Mouse (Mus musculus): Measurements from ENCODE around the gene Erfe. TPM values are rescaled to one million over a fixed set of nuclear protein-coding genes. Genes with fewer than 3 reads are reported as not detected.
A peak's percentile ranks its signal among the peaks of the same experiment; 100 is the strongest.

Erfe gene
- polyA plus RNA-seq, 1 experiment from 2014 or later = 0.47 TPM

GRCm38 (mm10) chr1:91367295-91367694 lies 1.1 kb downstream of the Erfe start:
- no peak for DNase-seq (ENCODE audit: low spot score)
- Histone ChIP-seq H3K4me1 (ENCODE audit: insufficient read depth, low read depth, low read length) (no peaks in the 10 kb centered on the region), H3K4me3 (ENCODE audit: low read depth, low read length) (no peak overlapping the region), H3K27me3 (replicated peaks; ENCODE audit: insufficient read depth, low read length) (no peaks in the 10 kb centered on the region), H3K36me3 (ENCODE audit: insufficient read depth, low read length) (peaks cover 15% of the 10 kb centered on the region), H3K27ac (ENCODE audit: low read length) (no peak overlapping the region), H3K9me3 (ENCODE audit: low read length) (no peaks in the 10 kb centered on the region), H3K9ac (replicated peaks; ENCODE audit: low read depth) (no peak overlapping the region), H3K4me2 (replicated peaks; ENCODE audit: low read depth, low read length) (no peak overlapping the region)
- no peak for ATAC-seq
- WGBS = 98% methylated on average over 3 of the region's 3 CpGs
- no peak for TF ChIP-seq EP300 (IDR thresholded peaks at IDR 0.05)
- no peak for TF ChIP-seq CTCF (IDR thresholded peaks at IDR 0.05)

- H3K4me1 ChIP-seq (ENCODE audit: insufficient read depth, low read depth, low read length) = no peaks in the 10 kb centered on the region
Measured at GRCm38 (mm10) chr1:91369408-91369807, 3.2 kb downstream of the Erfe start.

DNA sequence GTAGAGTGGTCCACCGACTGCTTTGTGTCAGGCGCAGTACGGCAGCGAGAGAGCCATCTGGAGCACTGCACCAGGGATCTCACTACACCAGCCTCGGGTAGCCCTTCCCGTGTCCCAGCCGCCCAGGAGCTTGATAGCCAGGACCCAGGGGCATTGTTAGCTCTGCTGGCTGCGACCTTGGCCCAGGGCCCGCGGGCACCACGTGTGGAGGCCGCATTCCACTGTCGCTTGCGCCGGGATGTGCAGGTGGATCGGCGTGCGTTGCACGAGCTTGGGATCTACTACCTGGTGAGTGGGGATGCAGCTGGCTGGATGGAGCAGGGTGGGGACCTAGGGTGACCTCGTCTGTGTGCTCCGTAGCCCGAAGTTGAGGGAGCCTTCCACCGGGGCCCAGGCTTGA lies 3.8 kb downstream of the Erfe start:
- DNase-seq (ENCODE audit: low spot score) = no peak

More at GRCm38 (mm10) chr1:91369408-91369807, 3.2 kb downstream of the Erfe start:
- no peak overlapping the region for H3K27ac ChIP-seq (ENCODE audit: low read length)
- H3K9ac ChIP-seq (replicated peaks; ENCODE audit: low read depth) = no peak overlapping the region
- H3K9me3 ChIP-seq (ENCODE audit: low read length) = no peaks in the 10 kb centered on the region
- H3K4me2 ChIP-seq (replicated peaks; ENCODE audit: low read depth, low read length) = no peak overlapping the region
- no peak overlapping the region for H3K4me3 ChIP-seq (ENCODE audit: low read depth, low read length)
- no peaks in the 10 kb centered on the region for H3K27me3 ChIP-seq (replicated peaks; ENCODE audit: insufficient read depth, low read length)
- WGBS = 66% methylated on average over 4 of the region's 4 CpGs
- ATAC-seq (no peak), DNase-seq (ENCODE audit: low spot score) (no peak)
- TF ChIP-seq CTCF (IDR thresholded peaks at IDR 0.05) (no peak), EP300 (IDR thresholded peaks at IDR 0.05) (no peak)
- H3K36me3 ChIP-seq (ENCODE audit: insufficient read depth, low read length) = peaks cover 18% of the 10 kb centered on the region

DNA sequence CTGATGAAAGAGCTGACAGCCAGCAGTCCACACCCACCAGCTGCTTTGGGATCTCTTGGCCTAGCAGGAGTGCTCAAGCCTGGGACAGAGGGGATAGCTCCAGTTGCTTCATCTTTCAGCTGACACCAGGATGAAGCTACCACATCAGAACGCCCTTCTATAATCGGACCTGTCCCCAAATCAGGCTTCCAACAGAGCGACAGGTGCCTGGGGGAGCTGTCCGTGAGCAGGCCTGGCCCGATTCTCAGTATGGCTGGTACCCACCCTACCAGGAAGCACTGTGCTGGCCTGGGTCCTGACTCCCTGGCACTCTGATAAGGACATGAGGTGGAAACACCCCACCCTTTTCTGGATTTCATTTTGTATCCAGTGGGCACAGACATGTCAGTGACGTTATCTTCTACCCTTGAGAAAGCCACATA lies 7.2 kb downstream of the Erfe start:
- Histone ChIP-seq H3K27ac (ENCODE audit: low read length) (no peak overlapping the region), H3K4me1 (ENCODE audit: insufficient read depth, low read depth, low read length) (no peaks in the 10 kb centered on the region), H3K36me3 (ENCODE audit: insufficient read depth, low read length) (peaks cover 48% of the 10 kb centered on the region), H3K27me3 (replicated peaks; ENCODE audit: insufficient read depth, low read length) (no peaks in the 10 kb centered on the region), H3K9me3 (ENCODE audit: low read length) (no peaks in the 10 kb centered on the region), H3K4me3 (ENCODE audit: low read depth, low read length) (no peak overlapping the region), H3K9ac (replicated peaks; ENCODE audit: low read depth) (no peak overlapping the region), H3K4me2 (replicated peaks; ENCODE audit: low read depth, low read length) (no peak overlapping the region)
- no peak for TF ChIP-seq CTCF (IDR thresholded peaks at IDR 0.05)
- no peak for TF ChIP-seq EP300 (IDR thresholded peaks at IDR 0.05)
- DNase-seq (ENCODE audit: low spot score) (no peak), ATAC-seq (no peak)
- WGBS = 89% methylated on average over 6 of the region's 6 CpGs

More for the DNA sequence above, 3.8 kb downstream of the Erfe start:
- 86% methylated on average over 23 of the region's 23 CpGs for WGBS
- H3K9ac ChIP-seq (replicated peaks; ENCODE audit: low read depth) = no peak overlapping the region
- no peak overlapping the region for H3K4me2 ChIP-seq (replicated peaks; ENCODE audit: low read depth, low read length)
- peaks cover 23% of the 10 kb centered on the region for H3K36me3 ChIP-seq (ENCODE audit: insufficient read depth, low read length)
- H3K9me3 ChIP-seq (ENCODE audit: low read length) = no peaks in the 10 kb centered on the region
- H3K27me3 ChIP-seq (replicated peaks; ENCODE audit: insufficient read depth, low read length) = no peaks in the 10 kb centered on the region
- no peak overlapping the region for H3K4me3 ChIP-seq (ENCODE audit: low read depth, low read length)
- ATAC-seq = no peak
- H3K27ac ChIP-seq (ENCODE audit: low read length) = no peak overlapping the region
- TF ChIP-seq CTCF (IDR thresholded peaks at IDR 0.05) = no peak
- TF ChIP-seq EP300 (IDR thresholded peaks at IDR 0.05) = no peak
- H3K4me1 ChIP-seq (ENCODE audit: insufficient read depth, low read depth, low read length) = no peaks in the 10 kb centered on the region

DNA sequence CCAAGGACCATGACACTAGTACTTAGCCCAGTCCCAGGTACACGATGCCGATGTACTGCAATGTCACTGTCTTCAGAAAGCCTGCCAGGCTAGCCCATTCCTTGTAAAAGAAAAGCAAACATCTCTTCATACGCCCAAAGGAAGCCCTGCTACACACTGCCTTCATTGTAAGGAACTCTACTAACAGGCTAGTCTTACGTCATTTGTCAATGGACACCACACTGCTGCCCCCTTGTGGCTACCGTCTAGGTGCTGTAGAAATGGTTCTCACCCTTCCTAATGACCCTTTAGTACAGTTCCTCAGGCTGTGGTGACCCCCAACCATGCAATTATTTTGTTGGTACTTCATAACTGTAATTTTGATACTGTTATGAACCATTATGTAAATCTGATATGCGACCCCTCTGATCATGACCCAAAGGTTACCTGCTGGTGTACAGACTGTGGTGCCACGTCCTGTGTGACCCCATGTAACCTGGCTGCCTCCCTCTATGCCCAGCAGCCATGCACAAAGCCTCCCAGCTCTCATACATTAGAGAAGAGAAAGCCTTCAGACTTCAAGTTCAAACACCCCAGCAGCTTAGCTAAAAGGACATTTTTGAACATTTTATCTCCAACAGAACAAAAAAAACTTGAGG lies 14.3 kb downstream of the Erfe start:
- Histone ChIP-seq H3K4me3 (ENCODE audit: low read depth, low read length) (no peak overlapping the region), H3K27me3 (replicated peaks; ENCODE audit: insufficient read depth, low read length) (no peaks in the 10 kb centered on the region), H3K36me3 (ENCODE audit: insufficient read depth, low read length) (peaks cover 66% of the 10 kb centered on the region), H3K9ac (replicated peaks; ENCODE audit: low read depth) (no peak overlapping the region), H3K9me3 (ENCODE audit: low read length) (no peaks in the 10 kb centered on the region), H3K4me2 (replicated peaks; ENCODE audit: low read depth, low read length) (no peak overlapping the region), H3K4me1 (ENCODE audit: insufficient read depth, low read depth, low read length) (no peaks in the 10 kb centered on the region), H3K27ac (ENCODE audit: low read length) (no peak overlapping the region)
- WGBS = 46% methylated on average over 7 of the region's 7 CpGs
- no peak for TF ChIP-seq EP300 (IDR thresholded peaks at IDR 0.05)
- TF ChIP-seq CTCF (IDR thresholded peaks at IDR 0.05) = peak; percentile 94
- DNase-seq (ENCODE audit: low spot score) (peak; percentile 84), ATAC-seq (peak; percentile 58)

- no peak for DNase-seq (ENCODE audit: low spot score)
- Histone ChIP-seq H3K9ac (replicated peaks; ENCODE audit: low read depth) (no peak overlapping the region), H3K36me3 (ENCODE audit: insufficient read depth, low read length) (peaks cover 66% of the 10 kb centered on the region)
Measured at GRCm38 (mm10) chr1:91381091-91381471, 14.9 kb downstream of the Erfe start.

More at GRCm38 (mm10) chr1:91381091-91381471, 14.9 kb downstream of the Erfe start:
- no peak for TF ChIP-seq CTCF (IDR thresholded peaks at IDR 0.05)
- TF ChIP-seq EP300 (IDR thresholded peaks at IDR 0.05) = no peak
- no peaks in the 10 kb centered on the region for H3K27me3 ChIP-seq (replicated peaks; ENCODE audit: insufficient read depth, low read length)
- no peak overlapping the region for H3K27ac ChIP-seq (ENCODE audit: low read length)
- no peak overlapping the region for H3K4me3 ChIP-seq (ENCODE audit: low read depth, low read length)
- no peak overlapping the region for H3K4me2 ChIP-seq (replicated peaks; ENCODE audit: low read depth, low read length)
- 89% methylated on average over 4 of the region's 4 CpGs for WGBS
- H3K4me1 ChIP-seq (ENCODE audit: insufficient read depth, low read depth, low read length) = no peaks in the 10 kb centered on the region
- no peaks in the 10 kb centered on the region for H3K9me3 ChIP-seq (ENCODE audit: low read length)
- ATAC-seq = no peak

All from lung, postnatal 0 days (tissue).